Mouse (Mus musculus) spleen, postnatal 14 days (tissue): ENCODE results near the gene Bcor.

ENCODE experiments used
- DNase-seq, 2 experiments: peaks; one replicate each; pipeline ENCODE4 v3.0.0; 2021 to 2022; ENCODE audit warnings: low spot score in 2 of 2

Gene Bcor

DNA sequence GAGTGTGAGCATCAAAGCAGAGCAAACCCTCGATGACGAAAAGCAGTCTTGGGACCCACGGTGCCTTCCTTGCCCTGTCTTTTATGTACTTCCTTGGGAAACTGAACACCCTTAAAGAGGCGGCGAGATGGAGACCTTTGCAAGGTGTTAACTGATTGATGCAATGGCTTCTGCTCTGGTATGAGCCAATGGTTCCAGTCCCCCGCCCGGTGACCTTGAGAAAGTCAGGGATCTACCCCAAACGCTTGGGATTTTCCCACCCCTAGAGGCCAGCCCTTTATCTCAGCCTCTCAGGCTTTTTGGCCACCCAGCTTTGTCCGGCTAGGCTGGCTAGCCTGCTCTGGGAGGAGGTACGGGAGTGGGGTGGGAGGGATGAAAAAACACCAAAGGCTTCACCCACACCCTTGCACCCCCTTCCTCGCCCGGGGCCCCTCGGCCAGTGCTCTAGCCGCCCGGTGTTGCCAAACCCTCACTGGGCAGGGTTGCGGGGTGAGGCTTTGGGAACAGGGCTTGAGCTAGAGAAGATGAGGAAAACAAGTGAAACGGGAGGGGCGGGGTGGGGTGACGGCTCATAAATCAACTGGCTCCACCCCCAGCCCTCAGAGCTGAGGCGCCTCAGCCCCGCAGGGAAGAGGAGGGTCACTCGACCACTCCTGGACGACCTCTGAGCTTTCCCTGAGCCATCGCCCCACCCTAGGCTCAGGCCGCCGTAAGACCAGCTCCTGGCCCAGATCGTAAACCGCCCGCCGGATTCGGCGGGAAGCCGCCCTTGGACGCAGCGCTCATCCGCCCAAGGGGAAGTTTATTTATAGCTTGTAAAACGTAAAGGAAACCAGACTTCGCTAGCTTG lies 154.7 kb downstream of the Bcor start:
- peak in 1 of 2 experiments; percentile 27 for DNase-seq

DNA sequence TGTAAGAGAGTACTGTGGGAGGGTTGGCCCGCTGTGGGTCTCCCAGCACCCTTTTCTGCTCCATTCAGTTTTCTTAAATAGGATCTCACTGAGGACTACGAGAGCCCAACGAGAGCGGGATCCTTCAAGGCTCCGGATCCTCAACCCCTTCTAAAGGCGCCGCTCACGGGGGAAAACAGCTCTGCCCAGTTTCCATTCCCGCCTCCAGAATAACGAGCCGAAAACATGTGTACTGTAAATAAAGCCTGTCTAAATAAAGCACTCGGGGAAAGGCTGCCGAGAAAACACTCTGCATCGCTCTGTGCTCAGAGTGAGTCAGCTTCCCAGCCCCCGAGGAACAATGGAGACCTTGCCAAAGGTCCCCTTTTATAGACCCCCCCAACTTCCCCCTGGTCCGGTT lies 155.7 kb downstream of the Bcor start:
- no peak for DNase-seq

DNA sequence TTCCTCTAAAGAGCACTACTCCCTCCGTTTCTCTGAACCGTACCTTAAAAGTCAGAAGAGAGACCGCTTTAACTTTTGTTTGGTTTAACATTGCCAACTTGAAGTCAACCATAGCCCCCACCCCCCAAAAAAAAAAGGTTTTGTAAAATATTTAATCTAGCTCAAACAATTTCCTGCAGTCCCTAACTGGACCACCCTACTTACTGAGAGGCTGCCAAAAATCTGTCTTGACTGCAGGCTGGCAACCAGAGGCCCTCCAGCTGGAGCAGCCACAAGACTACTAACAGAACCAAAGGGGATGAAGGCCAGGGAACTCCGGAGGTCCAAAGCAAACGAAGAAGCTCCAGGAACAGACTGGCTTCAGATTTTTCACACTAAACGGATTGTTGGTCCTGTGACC lies 156.2 kb downstream of the Bcor start:
- no peak for DNase-seq

DNA sequence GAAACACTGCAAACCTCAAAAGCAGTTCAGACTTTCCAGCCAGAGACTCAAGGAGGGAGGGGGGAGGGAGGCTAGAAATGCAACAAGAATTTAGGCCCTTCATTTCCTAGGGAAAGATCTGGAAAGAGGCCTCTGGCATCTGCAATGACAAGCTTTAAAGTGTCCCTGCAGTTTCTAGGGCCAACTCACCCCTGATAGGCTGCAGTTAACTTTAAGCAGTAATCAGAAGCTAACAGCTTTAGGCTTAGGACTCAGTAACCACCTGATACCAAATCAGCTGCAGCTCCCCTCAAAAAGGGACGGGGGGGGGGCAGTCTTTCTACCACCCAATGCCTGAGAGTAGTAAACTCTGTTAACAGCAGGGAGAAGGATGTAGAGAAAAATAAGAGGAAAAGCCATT lies 156.6 kb downstream of the Bcor start:
- DNase-seq, result no peak

DNA sequence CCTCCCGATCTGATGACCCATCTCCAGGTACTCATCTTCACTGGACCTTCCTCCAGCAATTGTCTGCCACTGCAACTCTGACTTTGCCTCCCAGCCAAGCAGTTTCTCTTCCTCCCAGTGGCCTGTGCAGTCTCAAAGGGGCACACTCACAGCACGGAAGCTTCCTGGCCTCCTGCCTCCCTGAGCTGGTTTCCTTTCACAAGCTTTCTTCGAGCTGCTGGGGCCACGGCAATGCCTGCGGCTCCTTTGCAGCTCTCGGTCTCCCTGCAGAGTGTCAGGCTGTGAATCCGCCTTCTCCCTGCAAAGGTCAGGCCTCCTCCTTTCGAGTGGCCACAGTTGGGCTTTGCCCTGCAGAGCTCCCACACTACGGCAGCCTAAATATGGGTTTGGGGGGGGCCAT lies 157.0 kb downstream of the Bcor start:
- DNase-seq, result no peak

DNA sequence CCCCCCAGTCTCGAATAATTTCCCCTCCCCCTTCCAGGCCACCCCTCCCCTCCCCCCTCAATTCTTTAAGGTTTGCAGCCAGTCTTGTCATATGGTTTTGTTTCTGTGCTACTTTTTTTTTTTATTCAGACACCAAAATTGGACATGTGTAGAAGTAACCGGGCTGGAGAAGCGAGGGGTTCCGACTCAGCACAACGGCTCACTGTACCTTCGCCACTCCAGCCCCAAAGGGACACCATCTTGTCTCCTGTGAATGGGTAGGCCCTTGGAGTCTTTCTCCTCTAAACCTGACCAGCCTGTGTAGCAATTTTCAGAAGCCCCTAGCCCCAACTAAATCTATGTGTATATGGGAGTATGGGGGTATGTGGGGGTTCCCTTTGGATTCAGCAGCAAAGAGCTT lies 157.6 kb downstream of the Bcor start:
- no peak for DNase-seq

DNA sequence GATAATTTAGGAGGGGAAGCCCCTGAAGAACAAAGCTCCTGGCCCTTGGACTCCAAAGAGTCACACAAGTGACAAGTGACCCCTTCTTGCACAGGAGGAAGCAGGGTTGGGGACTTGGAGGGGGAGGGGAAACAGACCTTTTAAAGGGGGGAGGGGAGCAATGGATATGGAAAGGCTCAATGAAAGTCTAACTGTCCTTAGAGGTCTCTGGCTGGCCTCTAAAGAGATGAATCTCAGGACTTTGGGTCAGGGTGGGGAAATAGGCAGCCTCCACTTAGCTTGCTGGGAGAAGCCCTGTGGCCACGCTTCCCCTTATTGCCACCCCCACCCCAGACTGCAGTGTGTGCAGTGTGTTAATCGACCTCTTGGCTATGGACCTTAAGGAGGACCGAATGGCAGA lies 158.2 kb downstream of the Bcor start:
- no peak for DNase-seq

DNA sequence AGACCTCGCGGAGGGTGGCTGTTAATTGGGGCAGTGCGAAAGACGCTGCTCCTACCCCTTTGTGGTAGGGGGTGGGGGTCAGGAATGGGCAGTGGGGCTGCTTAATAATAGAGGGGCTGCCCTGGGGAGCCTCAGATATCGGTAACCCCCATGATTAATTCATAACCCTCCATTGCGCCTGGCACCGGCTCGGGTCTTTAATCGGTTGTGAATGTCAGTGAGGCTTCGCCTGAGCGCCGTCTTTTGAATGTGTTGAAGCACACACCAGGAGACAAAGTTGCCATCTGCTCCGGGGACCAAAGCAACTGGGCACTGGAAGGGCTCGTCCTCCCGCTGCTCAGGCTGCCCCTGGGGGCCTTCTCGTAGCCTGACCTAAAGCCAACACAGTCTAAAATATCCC lies 158.8 kb downstream of the Bcor start:
- no peak for DNase-seq

DNA sequence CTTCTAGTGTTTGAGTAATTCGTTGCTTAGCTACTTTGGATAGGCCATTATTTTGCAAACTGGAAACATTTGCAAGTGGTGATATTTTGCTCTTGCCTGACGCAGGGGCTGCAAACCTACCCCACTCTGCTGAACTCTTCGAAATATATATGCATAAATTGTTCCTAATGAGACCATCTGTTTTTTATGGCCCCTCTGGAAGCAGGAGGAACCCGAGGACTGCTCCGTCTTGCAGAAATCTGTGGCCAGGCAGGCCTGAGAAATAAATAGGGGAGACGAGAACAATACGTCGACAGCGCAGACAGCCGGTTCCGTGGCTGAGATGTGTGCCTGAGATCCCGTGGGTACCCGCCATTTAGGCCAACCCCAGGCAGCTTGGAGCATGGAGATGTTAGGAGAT lies 159.5 kb downstream of the Bcor start:
- DNase-seq, result no peak

DNA sequence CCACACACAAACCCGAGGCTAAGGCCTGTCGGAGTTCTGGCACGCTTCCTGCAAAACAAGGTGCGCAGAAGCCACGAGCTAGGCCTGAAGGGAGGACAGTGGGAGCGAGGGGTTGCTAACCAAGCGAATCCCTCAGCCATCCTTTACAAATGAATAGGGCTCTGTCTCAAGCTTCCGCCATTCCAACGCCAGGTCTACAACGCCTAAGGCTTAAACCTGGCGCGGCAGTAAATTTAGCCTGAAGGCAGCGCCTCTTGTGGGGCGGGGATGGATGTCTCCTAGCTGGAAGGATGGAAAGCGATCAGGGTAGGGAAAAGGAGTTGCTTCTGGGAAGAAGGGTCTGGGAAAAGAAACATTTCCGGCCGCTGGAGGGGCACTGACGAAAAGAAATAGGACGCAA lies 160.2 kb downstream of the Bcor start:
- no peak for DNase-seq

DNA sequence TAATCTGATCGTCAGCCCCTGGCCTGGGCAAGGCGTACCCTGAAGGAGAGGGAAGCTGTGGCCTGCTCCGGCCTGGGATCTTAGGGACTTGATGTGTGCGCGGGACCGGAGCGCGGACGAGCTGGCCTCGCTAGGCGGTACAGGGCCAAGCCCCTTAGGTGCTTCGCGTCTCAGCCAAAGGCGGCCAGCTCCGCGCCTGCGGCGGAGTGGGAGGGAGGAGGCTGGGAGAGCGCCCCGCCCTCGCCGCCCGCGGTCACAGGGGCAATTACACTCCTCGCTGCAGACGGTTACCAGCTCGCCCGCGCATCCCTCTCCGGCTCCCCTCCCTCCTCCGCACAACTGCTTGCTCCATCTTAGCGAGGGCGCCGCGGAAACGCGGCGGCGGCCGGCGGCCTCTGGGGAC lies 161.2 kb downstream of the Bcor start:
- DNase-seq, result peak; percentile 61 to 64

DNA sequence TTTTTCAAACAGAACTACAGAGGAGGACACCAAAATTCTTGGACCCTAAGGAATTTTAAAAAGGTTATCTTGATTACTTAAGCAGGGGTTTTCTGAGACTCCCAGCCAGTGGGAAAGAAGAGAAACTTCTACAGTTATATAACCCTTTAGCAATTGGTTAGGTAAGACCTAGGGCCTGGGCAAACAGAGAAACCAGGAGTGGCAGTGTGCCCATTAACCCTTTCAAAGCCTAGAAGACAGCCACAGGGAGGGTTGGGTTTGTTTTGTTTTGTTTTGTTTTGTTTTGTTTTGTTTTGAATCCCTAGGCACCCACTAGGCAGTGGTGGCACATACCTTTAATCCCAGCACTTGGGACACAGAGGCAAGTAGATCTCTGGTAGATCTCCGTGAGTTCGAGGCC lies 163.3 kb downstream of the Bcor start:
- no peak for DNase-seq

DNA sequence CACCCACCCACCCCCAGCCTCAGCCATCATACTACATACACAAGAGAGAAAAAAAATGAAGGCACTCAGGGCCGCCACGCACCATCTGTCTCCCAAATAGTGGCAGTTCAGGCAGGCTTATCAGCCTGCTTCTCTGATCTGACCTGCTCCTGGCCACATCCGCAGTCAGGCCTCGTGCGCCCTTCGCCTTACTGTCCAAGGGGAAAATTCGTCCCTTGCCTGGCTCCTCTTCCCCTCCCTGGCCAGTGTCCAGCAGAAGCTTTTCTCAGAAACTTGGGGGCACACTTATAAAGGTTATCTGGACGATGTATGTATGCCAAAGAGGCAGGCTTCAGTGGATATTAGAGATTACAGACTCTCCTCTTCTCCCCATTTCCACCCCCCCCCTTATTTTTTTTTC lies 163.7 kb downstream of the Bcor start:
- no peak for DNase-seq

DNA sequence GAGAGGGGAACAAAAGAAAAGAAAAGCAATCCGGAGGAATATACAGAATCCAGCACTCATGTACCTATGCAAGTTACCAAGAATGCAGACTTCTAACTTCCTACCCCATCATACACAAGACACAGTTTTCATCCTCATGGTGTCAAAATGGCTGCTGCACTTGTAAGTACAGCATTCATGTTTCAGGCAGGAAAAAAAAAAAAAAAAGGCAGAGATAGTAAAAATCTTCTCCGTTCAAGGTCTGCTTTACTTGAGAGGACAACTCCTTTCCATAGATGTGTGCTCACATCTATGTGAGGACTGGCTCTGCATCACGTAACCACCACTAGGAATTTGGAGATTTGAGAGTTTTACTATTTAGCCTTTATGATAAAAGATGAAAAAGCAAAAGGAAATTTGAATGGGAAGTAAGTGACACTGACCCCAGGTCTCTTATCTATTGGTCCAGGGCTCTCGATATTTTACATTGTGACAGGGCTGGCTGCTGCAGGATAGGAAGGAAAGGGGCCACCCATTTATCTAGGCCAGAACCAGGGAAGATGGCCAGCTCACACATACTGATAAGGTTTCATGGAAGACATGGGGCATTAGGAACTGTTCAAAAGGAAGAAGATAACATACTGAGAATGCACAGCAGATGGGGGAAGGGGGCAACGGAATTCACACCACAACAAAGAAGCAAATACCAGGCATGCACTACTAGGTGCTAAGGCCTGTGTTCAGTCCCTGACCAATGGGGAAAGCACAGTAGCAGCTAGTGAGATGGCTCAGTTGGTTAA lies 166.3 kb downstream of the Bcor start:
- DNase-seq, result no peak

DNA sequence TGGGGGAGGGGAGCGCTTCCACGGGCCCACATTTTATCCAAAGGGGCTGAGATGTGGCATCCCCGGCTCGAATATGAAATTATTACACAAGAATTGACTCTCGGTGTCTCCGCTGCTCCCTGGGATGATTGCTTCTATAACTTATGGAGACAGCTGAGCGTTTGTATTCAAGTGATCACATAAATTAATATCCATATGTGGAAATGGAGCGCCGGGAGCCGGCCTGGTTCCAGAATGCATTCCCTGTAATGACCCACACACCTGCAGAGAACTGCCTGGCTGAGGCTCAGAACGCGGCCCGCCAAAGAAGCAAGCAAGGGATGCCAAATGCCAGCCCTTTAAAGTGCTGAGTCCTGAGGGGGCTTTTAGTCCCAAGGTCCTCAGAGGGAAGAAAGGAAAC lies 170.7 kb downstream of the Bcor start:
- DNase-seq, result no peak

DNA sequence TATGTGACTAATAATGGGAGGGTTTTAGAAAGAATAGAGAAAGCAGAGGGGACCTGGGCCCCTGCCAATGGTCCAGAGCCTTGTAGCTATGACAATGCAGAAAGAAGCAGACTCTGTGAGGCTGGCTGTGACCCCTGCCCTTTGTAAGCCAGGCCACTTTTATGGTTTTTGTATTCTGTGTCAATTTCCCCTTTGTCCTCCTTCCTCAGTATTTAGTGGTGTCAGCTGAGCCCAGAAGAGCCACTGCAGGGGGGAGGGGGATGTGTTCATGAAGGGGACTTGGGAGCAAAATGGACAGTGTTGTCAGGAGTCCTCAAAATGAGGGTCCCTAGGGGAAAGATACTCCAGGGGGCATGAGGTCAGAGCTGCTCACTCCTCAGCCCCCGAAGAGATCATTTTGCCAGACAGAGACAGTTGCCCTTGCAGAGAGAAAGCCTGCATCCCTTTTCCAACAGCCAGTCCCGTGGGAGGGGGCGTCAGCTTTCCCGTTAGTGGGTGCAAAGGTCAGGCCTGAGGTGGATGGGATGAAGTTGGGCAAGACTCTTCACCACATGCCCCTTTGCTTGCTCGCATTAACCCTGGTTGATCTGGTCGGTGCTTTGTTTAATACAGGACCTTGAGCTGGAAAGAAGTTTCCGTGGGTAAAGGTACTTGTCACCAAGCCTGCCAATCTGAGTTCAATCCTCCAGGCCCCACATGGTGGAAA lies 171.8 kb downstream of the Bcor start:
- no peak for DNase-seq

DNA sequence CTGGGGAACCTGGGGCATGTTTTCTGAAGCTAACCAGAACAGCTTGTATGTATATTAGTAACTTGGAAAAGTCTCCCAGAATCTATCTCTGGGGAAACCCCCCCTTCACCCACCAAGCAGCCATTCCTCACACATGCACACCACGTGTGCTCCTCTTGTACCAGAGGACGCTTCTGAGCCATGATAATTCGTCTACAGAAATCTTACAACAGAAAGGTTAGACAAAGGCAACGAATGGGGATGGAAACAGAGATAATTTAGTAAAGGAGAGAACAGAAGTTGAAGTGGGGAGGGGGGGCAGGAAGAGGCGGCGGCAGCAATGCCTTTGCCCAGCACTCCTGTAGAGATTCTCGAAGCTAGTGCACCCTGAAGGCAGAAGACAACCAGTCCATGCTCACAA lies 172.6 kb downstream of the Bcor start:
- DNase-seq, result no peak
